Mouse (Mus musculus): ENCODE measurements at regions not wholly inside any gene's neighbourhood (a gene's known extent, or its start where the extent isn't known, plus 50 kb on each side); places are given as distances from the start of the nearest gene placed in this dataset.
A peak's percentile ranks its signal among the peaks of the same experiment; 100 is the strongest.
"Not testable (repeated sequence)": the region's sequence is repeated elsewhere in the genome, so short reads cannot be mapped to it uniquely, and the experiment has no call there.

DNA sequence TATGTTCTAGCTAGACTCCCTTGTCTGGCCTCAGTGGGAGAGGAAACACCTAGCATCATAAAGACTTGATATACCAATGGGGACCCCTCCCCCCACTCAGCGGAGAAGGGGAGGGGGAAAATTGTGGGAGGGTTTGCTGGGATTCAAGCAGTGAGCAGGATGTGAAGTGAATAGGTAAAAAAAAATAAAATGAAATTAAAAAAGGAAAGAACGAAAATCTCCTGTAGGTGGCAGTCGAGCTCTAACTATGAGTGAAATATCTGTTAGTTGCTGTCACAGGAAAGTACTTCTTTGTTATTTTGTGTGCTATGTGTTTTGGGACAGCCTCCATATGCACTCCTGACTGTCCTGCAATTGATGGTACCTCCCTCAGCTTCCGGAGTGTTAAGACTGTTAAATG, 138.6 kb downstream of the AI429214 start:
- H3K9ac ChIP-seq, result no peak overlapping the region
- no peak overlapping the region for H3K4me2 ChIP-seq
- no peaks in the 10 kb centered on the region for H3K4me1 ChIP-seq (replicated peaks)
- peak; percentile 17; the same call in 1 of the 2 replicates for ATAC-seq (ENCODE audit: low FRiP score)
- 16% methylated on average over 4 of the region's 4 CpGs for WGBS
- no peak overlapping the region for H3K27ac ChIP-seq
- no peaks in the 10 kb centered on the region for H3K27me3 ChIP-seq
- no peaks in the 10 kb centered on the region for H3K9me3 ChIP-seq
- H3K4me3 ChIP-seq, result no peak overlapping the region
- no peaks in the 10 kb centered on the region for H3K36me3 ChIP-seq

DNA sequence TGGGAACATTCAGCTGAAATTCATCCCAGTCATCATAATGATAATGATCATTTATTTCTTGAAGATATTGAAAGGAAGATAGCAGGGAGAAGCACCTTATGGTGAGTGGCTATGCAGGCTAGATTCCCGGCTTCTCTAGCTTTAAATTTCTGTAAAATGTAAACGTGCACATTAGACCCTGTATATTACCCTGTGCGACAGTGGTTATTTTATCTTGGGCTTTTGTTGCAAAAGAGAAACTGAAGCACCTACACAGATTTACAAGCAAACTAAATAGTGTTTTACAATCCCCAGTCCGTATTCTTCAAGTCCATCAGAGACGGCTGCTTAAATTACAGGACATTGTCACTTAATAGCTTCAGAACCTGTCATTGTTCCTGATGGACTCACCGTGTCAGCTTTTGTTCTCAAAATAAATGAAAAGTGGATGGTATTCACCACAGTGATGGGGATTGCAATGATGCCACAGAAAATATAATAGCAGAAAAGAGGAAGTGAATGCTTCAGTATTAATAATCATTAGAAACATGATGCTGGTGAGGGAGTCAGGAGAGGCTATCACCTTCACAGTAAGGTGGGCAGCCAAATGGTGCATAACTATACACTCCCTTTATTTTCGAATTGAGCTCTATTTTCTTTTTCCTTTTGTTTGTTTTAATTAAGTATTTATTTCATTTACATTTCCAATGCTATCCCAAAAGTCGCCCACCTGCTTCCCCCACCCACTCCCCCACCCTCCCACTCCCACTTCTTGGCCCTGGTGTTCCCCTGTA, 141.0 kb downstream of the AI429214 start:
- no peaks in the 10 kb centered on the region for H3K27me3 ChIP-seq
- H3K36me3 ChIP-seq, result no peaks in the 10 kb centered on the region
- H3K27ac ChIP-seq, result no peak overlapping the region
- no peaks in the 10 kb centered on the region for H3K9me3 ChIP-seq
- H3K4me2 ChIP-seq, result no peak overlapping the region
- H3K4me1 ChIP-seq (replicated peaks), result no peaks in the 10 kb centered on the region
- WGBS, result 67% methylated on average over 8 of the region's 8 CpGs
- H3K9ac ChIP-seq, result no peak overlapping the region
- no peak for ATAC-seq (ENCODE audit: low FRiP score)
- H3K4me3 ChIP-seq, result no peak overlapping the region

DNA sequence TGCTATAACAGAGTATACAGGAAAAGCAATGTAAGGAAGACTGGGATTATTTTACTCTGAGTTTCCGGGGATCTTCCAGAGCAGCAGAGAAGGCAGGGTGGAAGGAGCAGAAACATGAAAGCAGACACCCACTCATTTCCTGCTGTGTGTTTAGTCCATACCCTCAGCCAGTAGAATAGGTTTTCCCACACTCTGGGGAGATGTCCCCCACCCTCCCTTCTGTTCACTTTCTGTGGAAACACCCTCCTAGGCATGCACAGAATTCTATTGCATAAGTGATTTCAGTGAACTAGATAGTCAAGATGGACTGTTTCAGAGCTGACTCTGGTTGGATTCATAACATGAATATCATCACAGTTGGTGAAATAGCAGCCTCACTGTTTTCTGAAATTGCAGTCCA, 156.9 kb downstream of the AI429214 start:
- Histone ChIP-seq H3K9me3 (no peaks in the 10 kb centered on the region), H3K36me3 (no peaks in the 10 kb centered on the region), H3K4me1 (replicated peaks) (no peaks in the 10 kb centered on the region), H3K9ac (no peak overlapping the region), H3K4me3 (no peak overlapping the region), H3K4me2 (no peak overlapping the region), H3K27ac (no peak overlapping the region), H3K27me3 (no peaks in the 10 kb centered on the region)
- 82% methylated on average over 1 of the region's 1 CpGs for whole genome bisulfite sequencing
- no peak for ATAC-seq (ENCODE audit: low FRiP score)

DNA sequence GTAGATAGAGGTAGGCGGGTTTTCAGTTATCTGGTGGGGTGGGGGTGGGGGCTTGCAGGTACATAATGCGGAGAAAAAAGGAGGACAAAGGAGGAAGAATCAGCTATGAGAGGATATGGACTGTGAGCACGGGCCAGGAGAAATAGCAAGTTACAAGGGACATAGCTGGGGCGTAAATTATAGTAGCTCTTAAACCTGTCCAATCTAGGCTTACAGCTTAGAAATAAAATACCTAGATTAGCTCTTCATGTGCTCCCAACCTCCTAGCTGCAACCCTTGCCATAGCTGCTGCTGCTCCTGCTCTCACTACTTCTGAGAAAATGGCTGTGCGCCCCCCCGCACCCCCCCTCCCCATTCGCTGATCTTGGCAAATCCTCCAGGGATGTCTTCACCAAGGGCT, 161.0 kb downstream of the AI429214 start:
- Histone ChIP-seq H3K9me3 (no peaks in the 10 kb centered on the region), H3K4me3 (no peak overlapping the region), H3K4me1 (replicated peaks) (no peaks in the 10 kb centered on the region), H3K27me3 (no peaks in the 10 kb centered on the region), H3K27ac (no peak overlapping the region), H3K36me3 (no peaks in the 10 kb centered on the region), H3K4me2 (no peak overlapping the region), H3K9ac (no peak overlapping the region)
- 86% methylated on average over 7 of the region's 7 CpGs for whole genome bisulfite sequencing
- no peak for ATAC-seq (ENCODE audit: low FRiP score)

DNA sequence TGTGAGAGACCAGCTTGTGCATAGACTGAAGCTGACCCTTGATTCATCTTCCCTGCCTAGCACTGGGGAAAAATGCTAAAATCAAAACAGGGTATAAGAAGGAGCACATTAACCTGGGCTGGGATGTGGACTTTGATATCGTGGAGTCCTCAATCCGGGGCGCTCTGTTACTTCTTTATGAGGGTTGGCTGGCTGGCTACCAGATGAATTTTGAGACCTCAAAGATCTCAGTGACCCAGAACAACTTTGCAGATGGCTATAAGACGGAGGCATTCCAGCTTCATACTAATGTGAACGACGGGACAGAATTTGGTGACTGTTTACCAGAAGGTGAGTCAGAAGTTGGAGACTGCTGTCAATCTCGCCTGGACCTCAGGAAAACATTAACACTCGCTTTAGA, 161.5 kb downstream of the AI429214 start:
- H3K27ac ChIP-seq, result no peak overlapping the region
- H3K9me3 ChIP-seq, result no peaks in the 10 kb centered on the region
- WGBS, result 96% methylated on average over 8 of the region's 8 CpGs
- H3K4me2 ChIP-seq, result no peak overlapping the region
- no peak for ATAC-seq (ENCODE audit: low FRiP score)
- H3K27me3 ChIP-seq, result no peaks in the 10 kb centered on the region
- H3K9ac ChIP-seq, result no peak overlapping the region
- H3K4me3 ChIP-seq, result no peak overlapping the region
- H3K36me3 ChIP-seq, result no peaks in the 10 kb centered on the region
- H3K4me1 ChIP-seq (replicated peaks), result no peaks in the 10 kb centered on the region

DNA sequence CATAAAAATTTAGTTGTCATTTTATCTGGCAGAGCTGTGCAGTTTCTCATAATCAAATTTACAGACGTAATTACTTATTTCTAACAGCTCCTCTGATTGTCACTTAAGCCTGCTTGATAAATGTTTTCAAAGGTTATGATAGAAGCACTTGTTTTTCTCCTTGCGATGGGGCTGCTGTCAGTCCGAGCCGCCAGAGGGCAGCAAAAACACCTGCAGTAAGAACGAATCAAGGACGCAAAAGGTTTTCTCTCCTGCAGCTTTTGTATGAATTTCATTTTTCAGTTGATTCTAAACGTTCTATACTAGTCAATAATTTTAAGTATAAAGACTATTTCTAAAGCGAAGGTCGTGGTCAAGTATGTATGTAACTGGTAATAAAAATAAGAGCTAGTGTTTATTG, 166.1 kb downstream of the AI429214 start:
- 0 out of 2 replicates have a peak, but pooled peaks have one; percentile 28 for ATAC-seq (ENCODE audit: low FRiP score)
- H3K36me3 ChIP-seq, result no peaks in the 10 kb centered on the region
- WGBS, result 10% methylated on average over 9 of the region's 9 CpGs
- H3K4me3 ChIP-seq, result no peak overlapping the region
- H3K4me1 ChIP-seq (replicated peaks), result no peaks in the 10 kb centered on the region
- H3K27ac ChIP-seq, result no peak overlapping the region
- no peak overlapping the region for H3K4me2 ChIP-seq
- H3K9ac ChIP-seq, result no peak overlapping the region
- no peaks in the 10 kb centered on the region for H3K9me3 ChIP-seq
- no peaks in the 10 kb centered on the region for H3K27me3 ChIP-seq

DNA sequence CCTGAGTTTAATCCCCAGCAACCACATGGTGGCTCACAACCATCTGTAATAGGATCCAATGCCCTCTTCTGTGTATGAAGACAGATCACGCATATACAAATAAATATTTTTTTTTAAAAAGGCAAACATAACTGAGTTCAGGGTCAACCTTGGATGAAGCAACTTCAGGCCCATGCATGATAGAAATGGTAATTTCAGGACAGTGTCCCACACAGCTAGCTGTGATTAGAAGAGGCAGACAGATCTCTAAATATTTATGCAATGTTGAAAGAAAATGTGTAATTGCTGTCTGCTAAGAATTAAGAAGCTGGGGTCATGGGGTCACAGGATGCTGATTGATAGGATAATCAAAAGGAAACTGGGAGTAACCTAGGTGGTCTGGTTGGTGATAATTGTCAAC, 203.5 kb downstream of the AI429214 start:
- Histone ChIP-seq H3K9me3 (no peaks in the 10 kb centered on the region), H3K36me3 (no peaks in the 10 kb centered on the region), H3K27me3 (no peaks in the 10 kb centered on the region), H3K27ac (no peak overlapping the region), H3K4me1 (replicated peaks) (no peaks in the 10 kb centered on the region), H3K9ac (no peak overlapping the region), H3K4me2 (no peak overlapping the region), H3K4me3 (no peak overlapping the region)
- no peak for ATAC-seq (ENCODE audit: low FRiP score)
- WGBS, result 83% methylated on average over 1 of the region's 1 CpGs

DNA sequence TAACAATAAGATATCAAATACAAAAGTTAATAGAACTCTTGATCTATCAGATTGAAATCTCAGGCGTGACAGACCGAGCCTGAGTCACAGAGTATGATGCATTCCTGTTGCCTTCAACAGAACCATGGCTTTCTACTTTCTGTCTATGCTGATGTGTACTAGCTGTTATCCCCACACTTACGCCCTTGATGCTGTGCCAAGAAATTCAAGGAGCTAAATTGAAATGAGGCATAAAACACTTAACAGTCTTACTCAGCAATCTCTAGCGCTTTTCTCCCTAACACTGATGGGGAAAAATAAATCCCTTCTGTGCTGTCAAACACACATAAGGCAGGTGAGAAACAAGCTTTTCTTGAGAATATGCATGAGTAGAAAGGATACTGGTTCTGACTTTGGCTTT, 222.5 kb downstream of the AI429214 start:
- Histone ChIP-seq H3K27me3 (no peaks in the 10 kb centered on the region), H3K4me2 (no peak overlapping the region), H3K27ac (no peak overlapping the region), H3K9ac (no peak overlapping the region), H3K9me3 (no peaks in the 10 kb centered on the region), H3K4me1 (replicated peaks) (no peaks in the 10 kb centered on the region), H3K36me3 (no peaks in the 10 kb centered on the region), H3K4me3 (no peak overlapping the region)
- 88% methylated on average over 4 of the region's 4 CpGs for WGBS
- ATAC-seq (ENCODE audit: low FRiP score), result no peak

DNA sequence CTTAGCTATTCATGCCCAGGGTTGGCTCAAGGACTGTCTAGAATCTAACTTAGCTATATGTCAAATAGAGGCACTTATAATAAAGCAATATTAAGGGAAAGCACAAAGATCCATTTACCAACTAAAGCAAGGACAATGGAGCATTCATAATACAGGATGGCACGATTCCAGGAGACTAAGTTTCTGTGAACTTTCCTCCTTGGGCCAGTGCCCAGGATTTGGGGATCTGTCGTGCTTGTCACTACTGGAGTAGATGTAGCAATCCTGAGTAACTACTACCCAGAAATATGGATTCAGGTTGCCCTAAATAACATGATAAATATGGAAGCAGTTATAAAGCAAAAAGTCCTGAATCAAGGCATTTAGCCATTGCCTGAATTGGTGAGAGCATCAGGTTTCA, 233.7 kb downstream of the AI429214 start:
- H3K4me2 ChIP-seq, result no peak overlapping the region
- no peaks in the 10 kb centered on the region for H3K4me1 ChIP-seq (replicated peaks)
- H3K36me3 ChIP-seq, result no peaks in the 10 kb centered on the region
- no peak for ATAC-seq (ENCODE audit: low FRiP score)
- no peak overlapping the region for H3K4me3 ChIP-seq
- H3K27ac ChIP-seq, result no peak overlapping the region
- no peak overlapping the region for H3K9ac ChIP-seq
- 80% methylated on average over 2 of the region's 2 CpGs for WGBS
- no peaks in the 10 kb centered on the region for H3K9me3 ChIP-seq
- H3K27me3 ChIP-seq, result no peaks in the 10 kb centered on the region

DNA sequence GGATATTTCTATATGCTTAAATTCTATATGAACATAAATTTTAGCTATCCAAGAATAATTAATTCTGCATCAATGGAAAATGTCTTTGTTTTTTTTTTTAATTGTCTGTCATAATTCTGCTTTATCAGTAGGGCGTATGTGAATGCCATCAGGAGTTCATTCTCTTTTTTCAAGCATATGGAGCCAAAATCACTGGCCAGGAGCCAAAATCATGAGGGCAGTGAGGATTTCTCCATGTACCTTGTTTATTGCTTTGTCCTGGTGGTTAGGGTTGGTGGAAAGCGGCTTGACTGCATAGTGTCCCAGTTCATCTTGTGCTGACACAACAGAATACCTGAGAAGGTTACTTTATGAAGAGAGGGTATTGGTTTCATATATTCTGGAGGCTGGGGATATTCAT, 243.9 kb downstream of the AI429214 start:
- Histone ChIP-seq H3K4me2 (no peak overlapping the region), H3K27ac (no peak overlapping the region), H3K9ac (no peak overlapping the region), H3K27me3 (no peaks in the 10 kb centered on the region), H3K4me1 (replicated peaks) (no peaks in the 10 kb centered on the region), H3K4me3 (no peak overlapping the region), H3K9me3 (no peaks in the 10 kb centered on the region), H3K36me3 (no peaks in the 10 kb centered on the region)
- 88% methylated on average over 2 of the region's 2 CpGs for WGBS
- ATAC-seq (ENCODE audit: low FRiP score), result no peak

DNA sequence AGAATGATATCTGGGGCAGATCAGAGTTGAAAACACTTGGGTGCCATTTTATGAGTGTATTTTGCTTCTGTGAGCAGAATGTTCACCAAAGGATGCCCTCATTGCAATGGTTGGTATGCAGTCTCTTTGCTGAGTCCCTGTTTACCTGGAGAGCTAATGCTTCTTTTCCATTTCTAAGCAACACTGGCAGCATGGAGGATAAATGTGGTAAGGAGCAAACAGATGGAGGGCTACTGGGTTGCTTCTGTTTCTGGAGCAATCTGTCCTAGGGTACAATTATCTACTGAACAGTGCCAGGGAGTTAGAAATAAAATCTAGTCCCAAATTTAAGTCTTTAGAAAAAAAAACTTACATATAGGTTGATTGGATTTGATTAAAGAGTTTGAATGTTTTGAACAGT, 245.9 kb downstream of the AI429214 start:
- Histone ChIP-seq H3K9ac (no peak overlapping the region), H3K9me3 (no peaks in the 10 kb centered on the region), H3K27me3 (no peaks in the 10 kb centered on the region), H3K4me2 (no peak overlapping the region), H3K27ac (no peak overlapping the region), H3K36me3 (no peaks in the 10 kb centered on the region), H3K4me1 (replicated peaks) (no peaks in the 10 kb centered on the region), H3K4me3 (no peak overlapping the region)
- no peak for ATAC-seq (ENCODE audit: low FRiP score)

DNA sequence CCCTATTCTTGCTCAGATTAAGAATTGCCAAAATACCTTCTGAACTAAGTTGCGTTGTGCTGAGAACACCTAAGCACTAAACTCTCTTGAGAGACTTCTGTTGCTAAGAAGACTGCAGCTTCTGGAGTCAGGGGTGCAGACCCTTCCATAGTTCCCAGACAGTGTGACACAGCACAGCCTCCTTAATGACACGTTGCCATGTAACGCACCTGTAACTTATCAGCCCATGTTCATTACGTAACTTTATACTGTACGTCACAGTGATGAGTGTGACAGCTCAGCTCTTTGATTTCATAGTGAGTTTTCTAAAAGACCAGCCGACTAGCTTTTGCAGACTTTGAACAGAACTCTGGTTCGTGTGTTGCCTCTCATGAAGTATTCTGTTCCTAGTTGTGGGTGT, 257.8 kb downstream of the AI429214 start:
- H3K9me3 ChIP-seq; H3K27me3 ChIP-seq; H3K27ac ChIP-seq; H3K9ac ChIP-seq; ATAC-seq (ENCODE audit: low FRiP score); H3K4me2 ChIP-seq; H3K4me3 ChIP-seq; H3K36me3 ChIP-seq; H3K4me1 ChIP-seq (replicated peaks): not testable (repeated sequence)
- 90% methylated on average over 7 of the region's 7 CpGs for WGBS

DNA sequence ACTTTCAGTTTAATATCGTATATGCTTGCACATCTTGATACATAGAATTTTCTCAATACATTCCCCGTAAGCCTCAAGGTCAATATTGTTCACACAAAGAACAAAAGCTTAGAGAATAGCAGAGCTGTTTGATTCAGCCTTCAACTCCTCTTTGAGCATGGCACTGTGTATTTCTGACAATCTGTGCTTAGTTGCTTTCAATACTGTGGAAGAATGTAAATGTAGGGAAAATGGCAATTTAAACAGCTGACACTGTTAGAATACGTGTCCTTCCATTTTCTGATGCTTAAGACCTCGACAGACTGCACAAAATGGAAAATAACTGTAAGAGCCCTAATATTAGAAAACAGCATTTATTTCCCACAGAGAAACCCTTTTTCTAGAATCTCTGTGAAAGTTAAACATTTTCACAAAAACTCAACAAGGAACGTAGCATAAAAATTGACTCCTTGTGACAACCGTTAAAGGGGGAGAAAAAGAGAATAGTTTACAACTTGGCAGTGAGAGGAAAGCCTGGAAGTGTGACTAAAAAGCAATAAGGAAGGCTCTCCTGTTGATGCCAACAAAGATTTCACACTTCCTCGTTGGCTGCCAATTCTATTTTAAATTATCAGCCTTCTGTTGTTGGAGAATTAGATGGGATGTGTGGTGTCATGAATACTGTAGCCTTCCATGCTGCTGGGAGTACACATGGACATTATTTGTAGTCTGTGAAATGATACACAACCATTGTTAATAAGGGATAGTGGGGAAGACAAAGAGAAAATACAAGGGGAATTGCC, 297.9 kb downstream of the AI429214 start:
- H3K27me3 ChIP-seq, result no peaks in the 10 kb centered on the region
- H3K4me1 ChIP-seq (replicated peaks), result no peaks in the 10 kb centered on the region
- H3K36me3 ChIP-seq, result no peaks in the 10 kb centered on the region
- no peaks in the 10 kb centered on the region for H3K9me3 ChIP-seq
- no peak overlapping the region for H3K27ac ChIP-seq
- H3K4me2 ChIP-seq, result no peak overlapping the region
- no peak for ATAC-seq (ENCODE audit: low FRiP score)
- no peak overlapping the region for H3K9ac ChIP-seq
- H3K4me3 ChIP-seq, result no peak overlapping the region
- 62% methylated on average over 7 of the region's 7 CpGs for WGBS
